Mouse (Mus musculus) CH12.LX (cell line): ENCODE measurements around the gene Rfc1. TPM values are rescaled to one million over a fixed set of nuclear protein-coding genes. Genes with fewer than 3 reads are reported as not detected.

Experiments
- DNase-seq: peaks from one replicate; pipeline ENCODE4 v3.0.0-alpha.2; 2013; ENCODE audit errors: extremely low read depth
- H3K27ac ChIP-seq: 2 replicates; pipeline ENCODE4 v1.5.1; 2012; ENCODE audit warnings: low read depth, mild to moderate bottlenecking, control low read depth, moderate library complexity; ENCODE audit not compliant: insufficient read depth
- H3K27me3 ChIP-seq: replicated peaks from 2 replicates; pipeline ENCODE3; 2012; ENCODE audit warnings: inconsistent platforms
- H3K36me3 ChIP-seq, 2 experiments: replicated peaks in 1 of 2; 2 replicates each; pipeline versions ENCODE3 to v1.6.1; 2012; ENCODE audit warnings: inconsistent platforms in 1 of 2, low read length in 1 of 2, mild to moderate bottlenecking in 1 of 2, mixed read lengths in 1 of 2, moderate library complexity in 1 of 2; ENCODE audit not compliant: control insufficient read depth in 1 of 2, insufficient read depth in 1 of 2
- H3K4me1 ChIP-seq, 2 experiments: 2 replicates each; pipeline ENCODE4 v1.6.1; 2012; ENCODE audit warnings: inconsistent platforms in 1 of 2, moderate library complexity in 1 of 2; ENCODE audit not compliant: insufficient read depth in 2 of 2, control insufficient read depth in 1 of 2
- H3K4me2 ChIP-seq: 2 replicates; pipeline ENCODE4 v1.6.1; 2012; ENCODE audit warnings: low read depth, mild to moderate bottlenecking, control low read depth; ENCODE audit not compliant: poor library complexity, insufficient read depth, severe bottlenecking
- H3K4me3 ChIP-seq, 3 experiments: fragments of 150-350 bp in 1 of 3; sonication (generic) in 1 of 3; replicated peaks in 1 of 3; 2 replicates each; pipeline versions ENCODE3 to v1.5.1; 2011 to 2012; ENCODE audit warnings: low read depth in 2 of 3, low read length in 2 of 3, mild to moderate bottlenecking in 2 of 3, moderate library complexity in 2 of 3, control low read depth in 1 of 3, improper control_type of control experiment in 1 of 3, inconsistent platforms in 1 of 3, mixed read lengths in 1 of 3; ENCODE audit not compliant: poor library complexity in 1 of 3
- H3K79me2 ChIP-seq: replicated peaks from 2 replicates; pipeline ENCODE4 v1.6.1; 2012; ENCODE audit warnings: mild to moderate bottlenecking, moderate library complexity; ENCODE audit not compliant: control insufficient read depth, poor library complexity, insufficient read depth, severe bottlenecking; ENCODE audit errors: extremely low read depth
- H3K9ac ChIP-seq: 2 replicates; pipeline ENCODE4 v1.6.1; 2012; ENCODE audit warnings: low read depth, mild to moderate bottlenecking, control low read depth, moderate library complexity; ENCODE audit not compliant: insufficient read depth
- H3K9me3 ChIP-seq: replicated peaks from 2 replicates; pipeline ENCODE3; 2012; ENCODE audit warnings: low read length, inconsistent platforms, mixed read lengths
- CHD1 ChIP-seq: IDR thresholded peaks from 2 replicates; pipeline ENCODE4 v1.6.1; 2012; ENCODE audit warnings: low read depth, low read length, improper control_type of control experiment, inconsistent platforms
- CTCF ChIP-seq, 2 experiments: IDR thresholded peaks in 1 of 2; conservative IDR thresholded peaks in 1 of 2; 2 replicates each; pipeline ENCODE4 v1.5.1; 2011 to 2012; ENCODE audit warnings: low read depth in 2 of 2, low read length in 2 of 2, improper control_type of control experiment in 1 of 2, inconsistent platforms in 1 of 2, mild to moderate bottlenecking in 1 of 2, moderate library complexity in 1 of 2
- E2F4 ChIP-seq: IDR thresholded peaks from 2 replicates; pipeline ENCODE4 v1.6.1; 2011; ENCODE audit warnings: low read depth, low read length, improper control_type of control experiment; ENCODE audit not compliant: insufficient replicate concordance
- ELF1 ChIP-seq: IDR thresholded peaks from 2 replicates; pipeline ENCODE4 v1.6.1; 2014; ENCODE audit warnings: low read depth, mild to moderate bottlenecking, inconsistent platforms, low read length, improper control_type of control experiment
- EP300 ChIP-seq: IDR thresholded peaks from 2 replicates; pipeline ENCODE4 v1.6.1; 2011; ENCODE audit warnings: low read length, improper control_type of control experiment
- ETS1 ChIP-seq: conservative IDR thresholded peaks from 2 replicates; pipeline ENCODE4 v1.6.1; 2012; ENCODE audit warnings: low read depth, mild to moderate bottlenecking, inconsistent platforms, low read length, improper control_type of control experiment, moderate library complexity
- HCFC1 ChIP-seq: IDR thresholded peaks from 2 replicates; pipeline ENCODE4 v1.6.1; 2012; ENCODE audit warnings: low read depth, mild to moderate bottlenecking, inconsistent platforms, low read length, improper control_type of control experiment
- JUN ChIP-seq: IDR thresholded peaks from 2 replicates; pipeline ENCODE4 v1.6.1; 2011; ENCODE audit warnings: low read depth, mild to moderate bottlenecking, low read length, improper control_type of control experiment, moderate library complexity; ENCODE audit not compliant: insufficient read depth
- JUND ChIP-seq: conservative IDR thresholded peaks from 2 replicates; pipeline ENCODE4 v1.6.1; 2011; ENCODE audit warnings: low read depth, low read length, improper control_type of control experiment
- MAFK ChIP-seq: IDR thresholded peaks from 2 replicates; pipeline ENCODE4 v1.6.1; 2011; ENCODE audit warnings: low read length, improper control_type of control experiment; ENCODE audit not compliant: insufficient replicate concordance
- MAX ChIP-seq: IDR thresholded peaks from 2 replicates; pipeline ENCODE4 v1.6.1; 2011; ENCODE audit warnings: low read length, improper control_type of control experiment
- MAZ ChIP-seq: IDR thresholded peaks from 2 replicates; pipeline ENCODE4 v1.6.1; 2012; ENCODE audit warnings: low read depth, mild to moderate bottlenecking, inconsistent platforms, low read length, improper control_type of control experiment, moderate library complexity
- MEF2A ChIP-seq: IDR thresholded peaks from 2 replicates; pipeline ENCODE4 v1.6.1; 2014; ENCODE audit warnings: low read depth, mild to moderate bottlenecking, inconsistent platforms, low read length, improper control_type of control experiment, borderline replicate concordance
- MXI1 ChIP-seq: IDR thresholded peaks from 2 replicates; pipeline ENCODE4 v1.6.1; 2011; ENCODE audit warnings: mild to moderate bottlenecking, low read depth, low read length, improper control_type of control experiment
- NELFE ChIP-seq: IDR thresholded peaks from 2 replicates; pipeline ENCODE4 v1.6.1; 2011; ENCODE audit warnings: low read depth, low read length, improper control_type of control experiment
- NRF1 ChIP-seq: IDR thresholded peaks from 2 replicates; pipeline ENCODE4 v1.6.1; 2014; ENCODE audit warnings: low read depth, mild to moderate bottlenecking, inconsistent platforms, low read length, improper control_type of control experiment, moderate library complexity
- PAX5 ChIP-seq: IDR thresholded peaks from 2 replicates; pipeline ENCODE4 v1.6.1; 2012; ENCODE audit warnings: low read length, inconsistent platforms, mixed read lengths
- POLR2A ChIP-seq: IDR thresholded peaks from 2 replicates; pipeline ENCODE4 v1.6.1; 2011; ENCODE audit warnings: low read depth, mild to moderate bottlenecking, improper control_type of control experiment, low read length
- RAD21 ChIP-seq: IDR thresholded peaks from 2 replicates; pipeline ENCODE4 v1.6.1; 2011; ENCODE audit warnings: low read depth, mild to moderate bottlenecking, low read length, improper control_type of control experiment, moderate library complexity
- SIN3A ChIP-seq: IDR thresholded peaks from 2 replicates; pipeline ENCODE4 v1.6.1; 2012; ENCODE audit warnings: low read length, improper control_type of control experiment, inconsistent platforms
- TBP ChIP-seq: conservative IDR thresholded peaks from 2 replicates; pipeline ENCODE4 v1.6.1; 2011; ENCODE audit warnings: low read depth, low read length, improper control_type of control experiment
- TCF12 ChIP-seq: IDR thresholded peaks from 2 replicates; pipeline ENCODE4 v1.6.1; 2014; ENCODE audit warnings: low read depth, mild to moderate bottlenecking, inconsistent platforms, low read length, improper control_type of control experiment
- UBTF ChIP-seq: IDR thresholded peaks from 2 replicates; pipeline ENCODE4 v1.6.1; 2012; ENCODE audit warnings: low read depth, mild to moderate bottlenecking, inconsistent platforms, low read length, improper control_type of control experiment, moderate library complexity
- USF1 ChIP-seq: IDR thresholded peaks from 2 replicates; pipeline ENCODE4 v1.6.1; 2014; ENCODE audit warnings: low read depth, mild to moderate bottlenecking, inconsistent platforms, low read length, improper control_type of control experiment
- ZC3H11A ChIP-seq: IDR thresholded peaks from 2 replicates; pipeline ENCODE4 v1.6.1; 2012; ENCODE audit warnings: low read depth, mild to moderate bottlenecking, inconsistent platforms, low read length, improper control_type of control experiment
- ZKSCAN1 ChIP-seq: IDR thresholded peaks from 2 replicates; pipeline ENCODE4 v1.6.1; 2012; ENCODE audit warnings: low read depth, inconsistent platforms, low read length, improper control_type of control experiment, borderline replicate concordance
- ZMIZ1 ChIP-seq: IDR thresholded peaks from 2 replicates; pipeline ENCODE4 v1.6.1; 2012; ENCODE audit warnings: low read depth, mild to moderate bottlenecking, inconsistent platforms, low read length, improper control_type of control experiment
- dilution Hi-C: fragments of 300-500 bp; cut with MboI; formaldehyde crosslinking; loops from 2 replicates; pipeline ENCODE4 v1.14.3; 2020; ENCODE audit warnings: low sequenced_read_pairs; ENCODE audit not compliant: extremely low pct_unique_long_range_greater_than_20kb, extremely low pct_ligation_motif_present
- in situ Hi-C: fragments of 300-500 bp; cut with MboI; formaldehyde crosslinking; loops from 3 replicates; pipeline ENCODE4 v1.14.3; 2019; ENCODE audit warnings: low sequenced_read_pairs, low pct_ligation_motif_present, low pct_unique_long_range_greater_than_20kb, mixed read lengths
- polyA plus RNA-seq: library from polyadenylated mRNA; unstranded; fragments of >175 nt; gene quantifications from 2 replicates; pipeline ENCODE4 v1.2.1, GENCODE M21; 2012; ENCODE audit warnings: low read depth; ENCODE audit not compliant: insufficient read length
- total RNA-seq, 2 experiments: library from RNA; depleted of rRNA; stranded (reverse); fragments of 300-350 nt in 1 of 2; fragments of >200 nt in 1 of 2; gene quantifications; 2 replicates each; pipeline ENCODE4 v1.2.3; 2012 to 2014

The Rfc1 gene
- total and polyA plus RNA-seq, 3 experiments = 64.9 to 83.1 (median 80.8) TPM

DNA sequence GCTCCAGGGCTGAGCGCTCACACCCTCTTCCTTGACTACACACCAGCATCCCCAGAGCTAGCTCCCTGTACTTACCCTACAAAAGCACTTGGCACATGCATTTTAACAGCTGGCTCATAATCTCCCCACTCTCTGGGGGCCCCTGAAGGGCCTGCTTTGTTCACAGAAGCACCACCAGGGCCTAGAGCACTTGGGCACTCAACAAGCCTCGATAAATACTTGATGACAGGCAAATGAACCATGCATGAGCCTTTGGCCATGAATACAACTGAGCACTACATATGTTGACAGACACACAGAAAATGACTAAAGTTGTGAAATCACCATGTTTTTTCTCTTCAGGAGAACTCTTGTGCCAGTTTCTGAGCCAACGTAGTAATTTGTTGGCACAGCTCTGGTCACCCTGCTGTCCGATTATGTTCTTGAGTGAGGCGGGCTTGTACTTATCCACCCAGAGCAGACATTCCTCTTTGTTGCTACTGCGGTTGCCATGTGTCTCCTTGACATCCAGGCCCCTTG lies 56.3 kb downstream of the Rfc1 start:
- no peak overlapping the region for H3K9ac ChIP-seq
- no peak for DNase-seq
- TF ChIP-seq MAZ (no peak), MAX (no peak), EP300 (no peak), TCF12 (no peak), NRF1 (no peak), MAFK (no peak), ELF1 (no peak), TBP (no peak), RAD21 (no peak), ZKSCAN1 (no peak), NELFE (no peak), ZMIZ1 (no peak), JUND (no peak), POLR2A (no peak), CHD1 (no peak), PAX5 (no peak)
- TF ChIP-seq, all 38 proteins: peak for 0
- in situ Hi-C loops = no loop called here
- H3K36me3 ChIP-seq = peaks cover 56 to 70% of the 10 kb centered on the region in 2 experiments
- dilution Hi-C loops = no loop called here
- H3K79me2 ChIP-seq = no peaks in the 10 kb centered on the region
- H3K9me3 ChIP-seq = no peaks in the 10 kb centered on the region
- no peak overlapping the region for H3K4me3 ChIP-seq
- no peaks in the 10 kb centered on the region for H3K27me3 ChIP-seq
- no peaks in the 10 kb centered on the region for H3K4me1 ChIP-seq
- no peak overlapping the region for H3K4me2 ChIP-seq
- H3K27ac ChIP-seq = no peak overlapping the region

DNA sequence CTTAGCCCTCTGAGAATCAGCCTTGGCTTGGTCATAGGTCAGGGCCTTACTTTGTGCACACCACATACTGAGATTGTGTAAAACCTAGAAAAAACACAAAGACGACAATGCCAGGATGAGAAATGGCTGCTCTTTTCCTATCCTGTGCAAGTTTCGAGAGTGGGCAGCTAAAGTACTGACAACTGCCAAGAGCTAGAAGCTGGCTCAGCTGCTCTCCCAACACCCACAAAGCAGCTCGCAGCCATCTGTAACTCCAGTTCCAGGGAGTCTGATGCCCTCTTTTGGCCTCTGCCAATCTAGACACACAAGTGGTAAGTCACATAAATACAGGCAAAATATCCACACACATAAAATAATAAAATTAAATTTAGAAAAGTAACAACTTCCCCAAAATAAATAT lies 61.5 kb downstream of the Rfc1 start:
- H3K4me2 ChIP-seq = no peak overlapping the region
- no peaks in the 10 kb centered on the region for H3K4me1 ChIP-seq
- no peak overlapping the region for H3K4me3 ChIP-seq
- in situ Hi-C loops (no loop called here), dilution Hi-C loops (no loop called here)
- H3K79me2 ChIP-seq = no peaks in the 10 kb centered on the region; the same call in 1 of the 2 replicates
- TF ChIP-seq EP300 (no peak), ZMIZ1 (no peak), E2F4 (no peak), UBTF (no peak), JUN (no peak), MAFK (no peak), ETS1 (no peak), MAZ (no peak), ZC3H11A (no peak), SIN3A (no peak), POLR2A (no peak), MAX (no peak), MEF2A (no peak), CTCF (conservative IDR thresholded peaks at IDR 0.05 in 1 of 2, IDR thresholded peaks at IDR 0.05 in 1 of 2; ENCODE audit: low read depth in 2 of 2, low read length in 2 of 2) (no peak), MXI1 (no peak), HCFC1 (no peak), USF1 (no peak)
- no peak overlapping the region for H3K27ac ChIP-seq
- DNase-seq = no peak
- H3K36me3 ChIP-seq = peaks cover 60 to 87% of the 10 kb centered on the region in 2 experiments
- no peak overlapping the region for H3K9ac ChIP-seq
- H3K27me3 ChIP-seq = no peaks in the 10 kb centered on the region
- no peaks in the 10 kb centered on the region for H3K9me3 ChIP-seq
